Mouse (Mus musculus): ENCODE measurements around the gene Rhbdd2.
"Not testable (repeated sequence)": the region's sequence is repeated elsewhere in the genome, so short reads cannot be mapped to it uniquely, and the experiment has no call there.

The Rhbdd2 gene

DNA sequence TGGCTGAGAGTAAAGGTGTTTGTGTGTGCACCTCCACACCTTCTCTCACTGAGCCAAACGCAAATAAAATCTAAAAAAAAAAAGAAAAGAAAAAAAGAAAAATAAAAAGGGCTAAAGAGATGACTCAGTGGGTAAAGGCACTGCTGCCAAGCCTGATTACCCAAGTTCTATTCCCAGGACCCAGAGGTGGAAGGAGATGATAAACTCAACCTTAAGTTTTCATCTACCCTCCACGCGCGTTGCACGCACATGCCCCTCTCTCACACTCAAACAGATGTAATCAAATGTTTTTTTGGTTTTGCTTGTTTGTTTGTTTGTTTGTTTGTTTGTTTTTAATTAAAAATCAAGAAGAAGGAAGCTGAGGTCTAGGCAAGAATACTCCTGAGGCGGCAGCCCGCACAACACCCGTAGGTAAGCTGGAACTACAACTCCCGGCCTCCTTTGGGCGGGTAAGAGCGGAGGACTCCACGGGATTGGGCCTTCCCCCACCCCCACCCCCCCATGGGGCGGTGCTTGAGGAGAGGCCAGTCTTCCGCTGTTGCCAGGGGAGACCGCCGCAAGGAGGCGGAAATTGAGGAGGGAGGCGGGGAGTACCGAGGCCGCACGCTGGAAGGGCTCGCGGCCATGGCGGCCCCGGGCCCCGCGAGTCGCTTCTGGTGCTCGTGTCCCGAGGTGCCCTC, at the start of gene Rhbdd2:
TSS of gene Rhbdd2 (plus strand) at position 502 of the 680 bp plus-strand sequence.
- peak; percentile 97 for DNase-seq

DNA sequence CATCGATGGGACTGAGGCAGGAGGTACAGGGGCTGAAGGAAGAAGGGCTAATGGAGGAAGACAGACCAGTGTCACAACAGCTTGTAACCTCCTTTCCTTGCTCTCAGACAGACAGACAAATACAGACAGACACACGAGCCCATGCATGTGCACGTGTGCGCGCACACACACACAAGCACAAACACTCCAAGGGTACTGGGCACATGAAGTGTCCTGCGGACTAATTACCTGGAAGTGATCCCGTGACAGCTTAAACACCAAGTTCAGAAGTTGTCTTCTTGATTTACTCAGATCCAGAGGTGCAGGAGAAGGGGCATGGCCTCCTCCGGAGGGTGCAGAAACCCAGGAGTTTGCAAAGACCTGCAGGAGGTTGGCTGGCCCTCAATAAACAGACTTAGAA, 46.7 kb upstream of the Rhbdd2 start:
- DNase-seq: no peak

DNA sequence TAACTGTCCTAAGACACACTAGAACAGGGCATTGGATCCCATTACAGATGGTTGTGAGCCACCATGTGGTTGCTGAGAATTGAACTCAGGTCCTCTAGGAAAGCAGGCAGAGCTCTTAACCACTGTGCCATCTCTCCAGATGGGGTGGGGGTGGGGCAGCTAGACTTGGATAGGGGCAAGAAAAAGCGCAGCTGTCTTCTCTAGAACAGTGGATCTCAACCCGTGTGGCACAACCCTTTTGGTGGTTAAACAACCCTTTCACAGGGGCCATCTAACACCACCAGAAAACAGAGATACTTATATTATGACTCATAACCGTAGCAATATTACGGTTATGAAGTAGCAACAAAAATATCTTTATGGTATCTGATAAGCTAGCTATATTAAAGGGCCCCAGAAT, 44.7 kb upstream of the Rhbdd2 start:
- no peak for DNase-seq

DNA sequence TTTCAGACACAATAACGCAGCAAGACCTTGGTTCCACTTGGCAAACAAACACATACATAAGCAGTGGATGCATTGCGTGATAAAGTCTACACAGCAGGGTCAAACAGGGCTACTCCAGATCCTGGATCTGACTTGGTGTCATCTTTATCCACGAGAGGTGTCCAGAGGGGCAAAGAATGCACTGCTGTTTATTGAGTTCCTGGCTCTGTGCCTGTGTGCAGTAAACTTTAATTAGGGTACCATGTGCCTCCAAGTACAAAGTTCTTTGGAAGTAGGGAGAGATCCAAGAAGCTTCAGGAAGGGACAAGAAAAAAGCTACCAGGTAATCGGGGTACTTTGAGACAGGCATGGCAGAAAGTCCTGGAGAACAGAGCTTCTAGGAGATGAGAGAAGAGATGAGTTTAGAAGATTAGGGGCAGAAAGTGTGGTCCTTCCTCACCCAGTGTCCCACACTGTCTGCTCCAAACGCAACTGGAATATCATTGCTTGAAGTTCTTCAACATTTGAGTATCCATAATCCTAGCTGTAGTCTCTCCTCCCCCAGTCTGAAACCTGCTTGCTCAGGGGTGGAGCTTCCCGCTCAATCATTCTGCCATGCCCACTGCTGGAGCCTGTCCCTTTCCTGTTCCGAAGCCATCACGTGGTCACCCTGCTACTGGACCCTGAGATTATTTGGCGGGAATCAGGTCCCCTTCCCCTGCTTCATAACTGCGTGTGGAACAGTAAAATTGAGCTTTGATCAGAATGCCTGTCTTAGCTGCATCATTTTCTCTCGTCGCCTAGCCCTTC, 42.2 kb upstream of the Rhbdd2 start:
- DNase-seq: no peak

DNA sequence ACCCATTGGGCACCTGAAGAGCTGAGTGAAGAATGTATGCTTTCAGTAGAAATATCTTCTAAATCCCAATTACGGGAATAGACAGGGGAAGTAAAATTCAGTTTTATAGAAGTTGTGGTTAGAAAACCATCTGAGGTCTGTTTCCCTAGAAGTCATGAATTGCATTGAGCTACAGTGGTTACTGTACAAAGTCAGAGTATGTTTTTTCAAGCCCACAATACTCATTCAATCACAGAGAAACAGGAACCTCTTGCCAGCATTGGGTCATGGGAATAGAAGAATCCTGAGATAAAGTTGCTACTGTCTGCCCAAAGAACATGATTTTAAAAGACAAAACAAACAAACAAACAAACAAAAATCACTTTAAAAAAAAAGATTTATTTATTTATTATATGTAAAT, 27.8 kb upstream of the Rhbdd2 start:
- DNase-seq: not testable (repeated sequence)

DNA sequence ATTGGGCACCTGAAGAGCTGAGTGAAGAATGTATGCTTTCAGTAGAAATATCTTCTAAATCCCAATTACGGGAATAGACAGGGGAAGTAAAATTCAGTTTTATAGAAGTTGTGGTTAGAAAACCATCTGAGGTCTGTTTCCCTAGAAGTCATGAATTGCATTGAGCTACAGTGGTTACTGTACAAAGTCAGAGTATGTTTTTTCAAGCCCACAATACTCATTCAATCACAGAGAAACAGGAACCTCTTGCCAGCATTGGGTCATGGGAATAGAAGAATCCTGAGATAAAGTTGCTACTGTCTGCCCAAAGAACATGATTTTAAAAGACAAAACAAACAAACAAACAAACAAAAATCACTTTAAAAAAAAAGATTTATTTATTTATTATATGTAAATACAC, 25.7 kb upstream of the Rhbdd2 start:
- not testable (repeated sequence) for DNase-seq

DNA sequence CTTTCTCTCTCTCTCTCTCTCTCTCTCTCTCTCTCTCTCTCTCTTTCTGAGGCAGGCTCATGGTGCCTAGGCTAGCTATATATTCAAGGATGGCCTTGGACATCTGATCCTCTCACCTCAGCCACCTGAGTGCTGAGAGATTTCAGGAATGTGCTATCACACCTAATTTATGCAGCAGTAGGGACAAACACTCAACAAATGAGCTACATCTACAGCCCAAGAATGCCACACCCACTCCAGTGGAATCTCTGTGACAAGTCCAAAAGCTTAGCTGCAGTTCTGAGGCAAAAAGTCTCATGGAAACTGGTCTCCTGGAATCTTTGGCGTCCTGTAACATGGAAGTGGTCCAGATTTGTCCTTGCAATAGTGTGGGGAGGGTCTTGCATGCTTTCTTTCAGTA, 24.8 kb upstream of the Rhbdd2 start:
- no peak for DNase-seq

DNA sequence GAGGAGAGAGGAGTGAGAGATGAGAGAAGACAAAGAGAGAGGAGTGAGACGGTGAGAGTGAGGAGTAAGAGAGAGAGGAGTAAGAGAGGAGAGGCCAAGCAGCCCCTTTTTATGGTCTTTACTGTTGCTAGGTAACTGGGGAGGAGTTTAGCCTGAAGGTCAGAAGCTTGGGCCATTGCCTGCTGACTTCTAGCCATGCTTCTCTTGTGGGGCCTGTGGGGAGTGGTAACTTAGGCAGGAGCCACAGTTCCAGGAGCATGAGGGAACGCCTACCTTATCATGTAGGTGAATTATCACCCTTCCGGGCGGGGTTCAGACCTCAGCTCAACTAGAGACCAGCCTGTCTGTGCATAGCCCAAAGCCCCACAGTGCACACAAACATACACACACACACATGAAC, 22.6 kb upstream of the Rhbdd2 start:
- DNase-seq: no peak

DNA sequence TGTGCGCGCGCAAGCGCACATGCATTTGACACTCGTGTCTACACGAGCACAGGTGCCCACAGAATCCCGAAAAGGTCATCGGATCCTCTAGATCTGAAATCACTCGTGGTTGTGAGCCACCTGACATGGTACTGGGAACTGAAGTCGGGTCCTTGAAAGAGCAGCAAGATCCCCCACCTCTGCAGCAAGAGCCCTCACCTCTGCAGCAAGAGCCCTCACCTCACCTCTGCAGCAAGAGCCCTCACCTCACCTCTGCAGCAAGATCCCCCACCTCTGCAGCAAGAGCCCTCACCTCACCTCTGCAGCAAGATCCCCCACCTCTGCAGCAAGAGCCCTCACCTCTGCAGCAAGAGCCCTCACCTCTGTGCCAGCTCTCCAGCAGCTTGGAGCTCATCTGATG, 12.7 kb upstream of the Rhbdd2 start:
- not testable (repeated sequence) for DNase-seq

DNA sequence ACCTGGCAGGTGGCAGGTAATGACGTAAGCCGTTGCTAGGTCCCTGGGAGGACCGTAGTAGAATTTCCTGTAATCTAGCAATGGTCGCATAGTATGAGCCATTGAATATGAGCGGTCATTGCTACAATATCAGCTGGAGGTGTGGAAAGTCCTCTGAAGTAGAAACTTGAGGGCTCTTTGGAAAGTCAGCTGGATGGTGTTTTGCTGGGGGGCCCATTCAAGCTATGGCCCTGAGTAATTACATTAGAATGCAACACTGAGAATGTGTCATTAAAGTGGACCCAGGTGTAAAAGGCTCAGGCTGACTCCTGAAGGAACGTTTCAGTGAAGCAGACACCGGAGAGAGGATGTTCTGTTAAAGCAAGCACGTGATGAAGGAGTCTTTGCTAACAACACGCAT, 11.9 kb upstream of the Rhbdd2 start:
- DNase-seq: no peak

DNA sequence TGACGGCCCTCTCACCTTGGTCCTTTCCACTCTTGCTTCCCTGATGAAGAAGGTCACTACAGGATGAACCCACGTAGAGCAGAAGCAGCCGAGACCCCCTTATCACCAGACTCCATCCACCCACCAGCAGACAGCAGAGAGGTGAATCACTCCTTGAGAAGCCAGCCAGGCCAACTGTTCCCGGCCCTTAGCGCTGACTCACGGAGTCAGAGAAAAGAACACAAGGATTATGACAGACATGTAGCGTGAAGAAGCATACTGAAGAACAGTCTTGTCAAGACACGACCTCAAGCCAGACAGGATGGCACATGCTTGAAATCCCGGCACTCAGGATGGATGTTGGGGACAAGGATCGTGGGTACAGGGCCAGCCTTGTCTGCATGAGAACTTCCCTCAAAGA, 10.7 kb upstream of the Rhbdd2 start:
- no peak for DNase-seq

DNA sequence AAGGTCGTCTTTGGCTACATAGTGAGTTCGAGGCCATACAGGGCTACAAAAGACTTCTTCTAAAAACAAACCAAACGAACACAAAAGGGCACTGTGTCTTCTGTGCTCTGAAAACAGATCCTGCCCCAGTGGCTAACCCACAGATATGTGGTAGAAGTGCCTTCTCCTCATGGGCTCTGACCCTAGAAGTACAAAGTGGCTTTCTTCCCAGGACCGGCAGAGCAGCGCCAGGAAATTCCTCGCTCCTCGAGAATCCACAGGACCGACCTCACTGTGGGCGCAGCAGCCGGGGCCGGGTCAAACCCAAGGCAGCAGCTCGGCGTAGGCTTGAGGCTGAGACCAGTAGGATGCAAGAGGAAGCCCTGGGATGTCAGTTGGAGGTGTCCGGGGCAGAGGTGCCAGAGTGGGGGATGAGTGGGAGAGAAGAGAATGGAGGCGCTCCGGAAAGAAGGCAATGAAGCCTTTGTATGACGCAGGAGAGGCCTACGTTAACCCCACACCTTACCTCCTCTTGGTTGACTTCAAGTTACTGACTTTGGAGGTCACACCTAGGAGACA, 9.3 kb upstream of the Rhbdd2 start:
- no peak for DNase-seq

DNA sequence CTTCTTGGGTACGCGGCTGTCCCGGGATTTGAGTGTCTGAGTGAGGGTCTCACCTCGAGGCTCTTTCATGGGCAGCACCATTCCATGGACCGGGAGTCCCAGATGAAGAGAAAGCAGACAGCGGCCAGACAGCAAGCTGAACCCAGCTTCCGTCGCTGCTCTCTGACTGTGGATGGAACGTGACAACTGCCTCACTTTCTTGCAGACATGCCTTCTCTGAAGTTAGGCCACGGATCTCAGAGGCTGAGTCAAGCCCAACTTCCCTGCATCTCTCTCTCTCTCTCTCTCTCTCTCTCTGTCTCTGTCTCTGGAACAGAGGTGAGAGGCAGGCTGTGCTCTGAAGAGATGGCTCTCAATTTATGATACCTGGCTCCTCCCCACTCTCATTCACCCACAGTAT, 3.5 kb upstream of the Rhbdd2 start:
- no peak for DNase-seq

DNA sequence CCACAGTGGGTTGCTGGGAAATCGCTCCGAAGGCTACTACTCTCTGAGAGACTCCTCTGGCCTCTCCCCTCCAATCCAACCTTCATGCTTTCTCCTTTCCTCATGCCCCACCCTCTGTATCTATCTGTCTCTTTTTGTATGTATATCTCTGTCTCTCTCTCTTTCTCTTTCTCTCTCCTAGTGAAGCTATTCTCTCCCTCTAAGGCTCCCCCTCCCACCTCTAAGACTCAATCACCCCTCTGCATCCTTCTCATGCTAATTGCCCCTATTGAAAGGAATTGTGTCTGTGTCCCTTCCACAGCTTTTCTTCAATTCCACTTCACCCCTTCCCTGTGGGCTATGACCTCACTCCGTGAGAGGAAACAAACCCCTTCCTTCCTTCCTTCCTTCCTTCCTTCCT, 3.0 kb upstream of the Rhbdd2 start:
- DNase-seq: no peak

DNA sequence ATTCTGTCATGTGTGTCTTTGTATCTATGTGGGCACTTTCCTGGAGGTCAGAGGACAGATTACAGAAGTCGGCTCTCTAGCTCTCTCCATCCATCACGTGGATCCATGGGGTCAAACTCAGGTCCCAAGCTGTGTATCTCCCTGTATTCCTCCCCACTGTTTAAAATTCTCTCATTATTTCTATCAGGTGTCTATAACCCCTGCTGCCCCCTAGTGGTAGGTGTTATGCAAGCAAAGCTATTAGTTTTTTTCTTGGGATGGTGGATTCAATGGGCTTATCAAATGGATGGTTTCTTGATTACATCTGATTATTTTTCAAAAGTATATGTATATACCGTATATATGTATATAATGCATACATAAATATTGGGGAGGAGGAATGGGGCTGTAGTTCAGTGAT, 1.8 kb upstream of the Rhbdd2 start:
- peak in 1 of 2 experiments; percentile 64 for DNase-seq

DNA sequence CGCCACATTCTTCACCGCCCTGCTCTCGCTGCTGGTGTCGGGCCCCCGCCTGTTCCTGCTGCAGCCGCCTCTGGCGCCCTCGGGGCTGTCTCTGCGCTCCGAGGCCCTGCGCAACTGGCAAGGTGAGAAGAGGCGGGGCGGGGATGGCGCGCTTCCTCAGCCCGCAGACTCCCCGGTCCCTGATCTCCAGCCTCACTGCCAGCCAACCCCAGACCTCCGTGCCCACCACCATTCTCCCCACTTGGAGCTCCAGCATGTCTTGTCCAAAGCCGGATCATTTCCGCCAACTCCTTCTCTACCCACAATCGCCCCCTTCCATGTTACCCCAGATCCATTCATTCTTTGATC, 353 bp downstream of the Rhbdd2 start:
- DNase-seq: no peak

DNA sequence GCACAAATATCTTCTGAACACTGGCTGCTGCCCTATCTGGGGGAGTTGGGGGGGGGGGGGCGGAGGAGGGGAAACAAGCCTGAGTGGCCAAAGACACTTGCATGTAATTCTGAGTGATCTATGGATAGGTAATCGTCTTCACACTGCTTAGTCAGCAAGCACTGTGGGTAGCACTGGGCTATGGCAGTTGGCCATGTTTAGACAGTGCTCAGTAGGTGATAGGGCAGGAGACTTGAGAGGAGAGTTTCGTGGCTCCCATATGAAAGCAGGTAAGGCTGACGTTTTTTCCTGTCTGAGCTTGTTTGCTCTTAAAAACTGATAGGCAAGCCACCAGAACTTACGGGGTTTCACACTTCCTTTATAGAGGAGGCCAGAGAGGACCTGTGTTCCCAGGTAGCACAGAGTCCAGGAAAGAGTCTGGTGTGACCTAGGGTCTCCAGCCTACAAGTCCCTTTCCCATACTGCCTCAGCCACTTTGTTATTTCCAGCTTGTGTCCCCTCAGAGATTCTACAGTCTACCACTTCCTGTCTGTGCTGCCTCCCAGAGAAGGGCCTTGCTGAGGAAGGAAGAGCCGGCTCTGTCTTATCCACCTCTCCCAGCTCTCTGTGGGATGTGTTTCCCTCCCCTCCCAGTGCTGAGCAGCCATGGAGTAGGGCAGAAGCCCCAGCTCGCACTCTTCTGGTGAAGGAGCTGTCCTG, 7.5 kb downstream of the Rhbdd2 start:
- DNase-seq: no peak

DNA sequence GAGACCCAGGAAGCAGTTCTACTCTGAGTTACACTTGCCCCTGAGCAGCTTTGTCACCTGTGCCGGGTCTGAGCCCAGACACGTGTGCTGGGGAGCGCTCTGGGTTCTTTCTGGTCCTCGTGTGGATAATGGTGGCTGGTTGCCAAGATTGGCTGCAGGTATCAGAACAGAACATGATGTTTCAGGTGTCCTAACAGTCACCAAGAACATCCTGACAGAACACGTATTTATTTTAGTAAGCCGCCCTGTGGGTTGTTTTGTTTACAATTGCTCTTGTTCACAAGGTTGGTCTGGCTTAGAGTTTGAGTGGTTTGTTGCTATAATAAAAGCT, 8.0 kb downstream of the Rhbdd2 start:
- DNase-seq: no peak

DNA sequence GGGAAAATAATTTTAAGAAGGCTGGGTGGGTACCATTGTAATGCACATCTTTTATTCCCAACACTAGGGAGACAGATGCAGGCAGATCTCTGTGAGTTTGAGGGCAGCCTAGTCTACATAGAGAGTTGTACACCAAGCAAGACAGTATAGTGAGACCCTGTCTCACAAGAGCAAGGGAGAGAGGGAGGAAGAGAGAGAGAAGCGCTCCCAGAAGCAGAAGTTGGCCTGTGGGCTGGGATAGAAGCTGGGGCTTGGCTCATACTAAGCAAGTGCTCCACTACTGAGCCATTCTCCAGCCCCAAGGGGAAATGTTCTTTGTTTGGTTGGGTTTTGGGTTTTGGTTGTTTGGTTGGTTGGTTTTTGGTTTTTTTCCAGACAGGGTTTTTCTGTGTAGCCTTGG, 8.6 kb downstream of the Rhbdd2 start:
- DNase-seq: no peak

DNA sequence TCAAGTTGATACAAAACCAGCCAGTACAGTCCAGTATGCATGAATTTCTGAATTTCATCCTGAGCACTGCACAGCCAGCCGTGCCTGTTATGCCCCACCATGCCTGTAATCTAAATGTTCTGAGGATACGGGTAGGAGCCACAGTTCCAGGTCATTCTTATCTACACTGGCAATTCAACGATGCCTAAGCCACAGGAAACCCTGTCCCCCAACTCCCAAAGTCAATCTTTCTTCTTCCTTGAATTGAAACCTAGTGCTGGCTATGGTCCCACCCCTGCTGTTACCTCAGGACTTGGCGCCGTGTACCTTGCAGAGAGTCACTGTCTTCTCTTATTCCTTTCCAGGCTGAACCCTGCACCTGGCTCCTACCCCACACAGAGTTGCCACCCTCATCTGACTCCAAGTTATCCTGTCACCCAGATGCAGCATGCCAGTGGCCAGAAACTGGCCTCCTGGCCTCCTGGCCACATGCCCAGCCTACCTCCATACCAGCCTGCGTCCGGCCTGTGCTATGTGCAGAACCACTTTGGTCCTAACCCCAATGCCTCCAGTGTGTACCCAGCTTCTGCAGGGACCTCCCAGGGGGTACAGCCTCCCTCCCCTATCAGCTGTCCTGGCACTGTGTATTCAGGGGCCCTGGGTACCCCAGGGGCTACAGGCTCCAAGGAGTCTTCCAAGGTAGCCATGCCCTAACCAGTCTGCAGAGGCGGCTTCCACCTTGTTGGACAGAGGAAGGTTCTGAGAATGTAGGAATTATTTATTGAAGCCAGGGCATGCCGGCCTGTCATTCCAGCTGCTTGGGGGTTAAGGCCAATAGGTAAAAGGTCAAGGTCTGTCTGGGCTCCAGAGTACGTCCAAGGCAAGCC, 10.5 kb downstream of the Rhbdd2 start:
- no peak for DNase-seq

DNA sequence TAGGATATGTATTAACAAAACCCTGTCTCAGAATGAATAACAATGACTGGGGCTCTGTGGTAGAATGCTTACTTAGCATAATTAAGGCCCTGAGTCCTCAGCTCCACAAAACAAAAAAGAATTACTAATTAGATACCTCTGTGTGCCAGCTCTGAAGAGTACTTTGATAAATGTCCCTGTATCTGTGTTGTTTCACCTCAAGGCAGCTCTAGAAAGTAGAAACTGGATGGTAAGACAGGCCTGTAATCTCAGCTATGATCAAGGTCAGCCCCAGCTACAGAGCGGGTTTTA, 11.1 kb downstream of the Rhbdd2 start:
- DNase-seq: no peak

DNA sequence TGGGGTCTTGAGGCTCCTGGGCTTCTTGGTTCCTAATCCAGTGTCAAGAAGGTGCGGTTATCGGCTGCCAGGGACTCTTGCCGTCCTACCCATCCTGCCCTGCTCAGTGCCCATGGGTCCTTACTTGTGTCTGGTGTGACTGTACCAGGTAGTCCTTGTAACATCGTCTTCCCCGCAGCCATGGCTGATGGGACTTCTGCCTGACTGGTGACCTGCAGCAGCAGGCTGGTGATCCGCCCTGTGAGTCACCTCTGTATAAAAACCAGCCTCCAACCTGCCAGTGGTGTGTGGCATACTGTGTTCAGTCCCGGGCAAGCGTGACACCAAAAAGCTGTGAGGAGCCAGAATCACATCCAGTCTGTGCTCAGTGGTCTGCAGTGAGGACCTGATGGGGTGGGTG, 11.5 kb downstream of the Rhbdd2 start:
- DNase-seq: no peak

DNA sequence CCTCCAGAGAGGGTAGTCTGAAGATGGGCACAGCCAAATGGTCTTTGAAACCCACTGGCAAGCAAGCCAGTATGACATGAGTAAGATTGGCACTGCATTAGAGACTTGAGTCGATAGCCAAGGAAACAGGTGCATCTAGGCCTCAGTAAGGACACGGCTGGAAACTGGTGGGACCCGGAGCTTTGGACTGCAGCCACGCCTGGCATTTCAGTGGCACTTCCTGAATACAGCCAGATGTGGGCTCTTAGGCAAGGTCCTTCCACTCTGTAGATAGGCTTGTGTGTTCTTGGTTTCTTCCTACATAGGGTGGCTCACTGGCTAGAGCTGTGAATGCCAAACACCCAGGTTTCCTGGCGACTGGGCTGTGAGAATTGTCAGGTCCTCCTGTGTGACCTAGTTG, 12.9 kb downstream of the Rhbdd2 start:
- no peak for DNase-seq

All from spleen, adult 18-20 months (tissue).